Mouse (Mus musculus) right cerebral cortex, adult 18-20 months (tissue): ENCODE results near the gene Gm14139.
"Not testable (repeated sequence)": the region's sequence is repeated elsewhere in the genome, so short reads cannot be mapped to it uniquely, and the experiment has no call there.

Experiments used
- DNase-seq: peaks from one replicate; pipeline ENCODE4 v3.0.0; 2022; ENCODE audit warnings: mixed read lengths

Gene Gm14139

GRCm38 (mm10) chr2:150181570-150181999, at the start of gene Gm14139:
Gene Gm14139, plus strand, starts transcription at chr2:150181755.
- not testable (repeated sequence) for DNase-seq

- DNase-seq: not testable (repeated sequence)
These were observed 49.6 kb upstream of the Gm14139 start for GRCm38 (mm10) chr2:150132002-150132401.

GRCm38 (mm10) chr2:150132773-150133172, 48.8 kb upstream of the Gm14139 start:
- no peak for DNase-seq

DNA sequence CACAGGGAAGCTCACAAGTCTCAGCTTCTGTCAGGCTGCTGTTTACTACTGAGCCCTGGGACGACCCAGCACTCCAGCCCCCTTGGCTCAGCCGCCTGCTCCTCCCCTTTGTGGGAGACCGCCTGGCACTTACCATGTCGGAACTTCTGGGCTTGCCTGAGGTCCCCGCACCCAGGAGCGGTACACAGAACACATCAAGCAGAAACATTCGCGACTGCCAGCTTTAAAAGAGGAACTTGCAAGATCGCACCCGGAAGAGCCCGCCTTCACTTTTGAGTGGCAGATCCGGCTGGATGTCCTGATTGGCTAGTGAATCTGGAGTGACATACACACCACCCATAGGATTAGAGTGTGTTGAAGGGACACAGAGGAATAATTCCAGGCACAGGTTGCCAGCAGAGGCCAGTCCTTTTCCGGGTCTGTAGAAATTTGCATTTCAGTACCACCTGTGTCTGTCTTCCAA, 45.1 kb upstream of the Gm14139 start, which contains the start of gene Zfp120:
Gene Zfp120, minus strand, starts transcription at position 274 of the 463 bp plus-strand sequence.
- peak; percentile 92 for DNase-seq

DNA sequence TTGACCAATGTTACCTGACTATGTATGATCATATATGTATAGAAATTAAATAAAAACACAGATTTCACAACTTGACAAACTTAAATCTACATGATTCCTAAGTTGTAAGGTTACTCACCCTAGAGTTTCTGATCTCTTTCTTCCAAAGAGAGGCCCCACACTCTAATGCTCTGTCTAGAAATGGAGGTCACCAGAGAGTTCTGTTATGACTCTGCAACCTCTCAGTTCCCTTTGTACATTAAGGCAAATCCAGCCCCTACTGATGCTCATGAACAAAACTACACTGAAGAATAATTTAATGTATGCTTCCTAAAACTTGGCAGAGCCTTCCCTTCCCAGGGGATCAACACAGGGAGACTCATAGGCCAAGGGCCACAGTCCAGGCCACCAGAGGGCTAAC, 14.9 kb upstream of the Gm14139 start:
- DNase-seq: no peak

- DNase-seq: no peak
These were observed 7.7 kb upstream of the Gm14139 start for GRCm38 (mm10) chr2:150173833-150174232.

- not testable (repeated sequence) for DNase-seq
These were observed 2.0 kb upstream of the Gm14139 start, which contains the start of gene Gm10770 for GRCm38 (mm10) chr2:150179579-150179978. Gene Gm10770, minus strand, starts transcription at chr2:150179679.

DNA sequence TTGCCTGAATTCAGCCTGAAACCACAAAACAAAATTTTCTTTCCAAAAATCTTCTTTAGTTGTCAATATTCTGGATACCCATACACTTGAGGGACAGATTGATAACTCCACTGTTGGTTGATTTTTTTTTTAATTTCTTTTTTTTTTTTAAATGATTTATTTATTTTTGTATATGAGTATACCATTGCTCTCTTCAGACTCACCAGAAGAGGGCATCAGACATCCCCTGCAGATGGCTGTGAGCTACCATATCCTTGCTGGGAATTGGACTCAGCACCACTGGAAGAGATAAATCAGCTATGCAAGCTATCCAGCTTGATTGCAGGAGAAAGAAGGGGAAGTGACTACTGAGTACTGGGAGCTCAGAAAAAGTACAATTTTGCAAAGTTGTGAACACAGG, 509 bp upstream of the Gm14139 start:
- not testable (repeated sequence) for DNase-seq

GRCm38 (mm10) chr2:150217600-150218362, 36.2 kb downstream of the Gm14139 start, which contains the start of gene Zfp937:
Gene Zfp937, plus strand, starts transcription at chr2:150218073.
- peak; percentile 90 for DNase-seq

GRCm38 (mm10) chr2:150218363-150218725, 36.8 kb downstream of the Gm14139 start:
- not testable (repeated sequence) for DNase-seq

- DNase-seq: not testable (repeated sequence)
These were observed 41.7 kb downstream of the Gm14139 start for GRCm38 (mm10) chr2:150223263-150223662.
